Mouse (Mus musculus) C2C12 (cell line): Measurements from ENCODE around the gene Otp. TPM values are rescaled to one million over a fixed set of nuclear protein-coding genes. Genes with fewer than 3 reads are reported as not detected.

Experiments used
- H3K27me3 ChIP-seq: one replicate; pipeline ENCODE4 v1.6.1; 2011; ENCODE audit not compliant: control insufficient read depth, insufficient read depth, insufficient read length
- H3K36me3 ChIP-seq: one replicate; pipeline ENCODE4 v1.6.1; 2011; ENCODE audit not compliant: control insufficient read depth, insufficient read depth
- H3K4me3 ChIP-seq: one replicate; pipeline ENCODE4 v1.5.1; 2011; ENCODE audit warnings: mild to moderate bottlenecking, control low read depth; ENCODE audit not compliant: poor library complexity, insufficient read depth, severe bottlenecking
- H3K79me2 ChIP-seq: one replicate; pipeline ENCODE4 v1.6.1; 2011; ENCODE audit not compliant: control insufficient read depth, insufficient read depth
- H3K79me3 ChIP-seq: one replicate; pipeline ENCODE4 v1.6.1; 2011; ENCODE audit warnings: low read depth, control low read depth
- H3ac ChIP-seq: one replicate; pipeline ENCODE3; 2011; ENCODE audit warnings: low read depth; ENCODE audit not compliant: control insufficient read depth, insufficient read length
- CEBPB ChIP-seq: IDR thresholded peaks from one replicate; pipeline ENCODE4 v1.6.1; 2011; ENCODE audit warnings: low read depth, mild to moderate bottlenecking, control low read depth, moderate library complexity
- CTCF ChIP-seq: IDR thresholded peaks from one replicate; pipeline ENCODE4 v1.5.1; 2011; ENCODE audit not compliant: control insufficient read depth, insufficient read depth, insufficient read length
- FOSL1 ChIP-seq: IDR thresholded peaks from one replicate; pipeline ENCODE4 v1.8.0; 2011; ENCODE audit warnings: mild to moderate bottlenecking, low read length; ENCODE audit not compliant: poor library complexity, insufficient read depth, severe bottlenecking
- MAX ChIP-seq: IDR thresholded peaks from one replicate; pipeline ENCODE4 v1.6.1; 2011; ENCODE audit warnings: mild to moderate bottlenecking, control low read depth
- MYOD1 ChIP-seq: IDR thresholded peaks from one replicate; pipeline ENCODE4 v1.6.1; 2011; ENCODE audit warnings: low read depth; ENCODE audit not compliant: control insufficient read depth, insufficient read length
- MYOG ChIP-seq: IDR thresholded peaks from one replicate; pipeline ENCODE4 v1.6.1; 2011; ENCODE audit not compliant: control insufficient read depth, insufficient read length; ENCODE audit errors: extremely low read depth
- USF1 ChIP-seq: IDR thresholded peaks from one replicate; pipeline ENCODE4 v1.6.1; 2011; ENCODE audit warnings: low read depth, mild to moderate bottlenecking, control low read depth, moderate library complexity
- long read RNA-seq, 2 experiments: library from polyadenylated mRNA; unstranded; transcript quantifications; one replicate each; pipeline ENCODE4 v2.0.0; 2019 to 2020
- polyA plus RNA-seq: library from polyadenylated mRNA; unstranded; fragments of >200 nt; fragmentation: generic; extraction: Trizol; gene quantifications from one replicate; pipeline ENCODE4 v1.2.1, GENCODE M21; 2012; ENCODE audit warnings: missing spikeins

The Otp gene
- not detected for polyA plus RNA-seq
- long read RNA-seq, experiment 1: 0 reads
- long read RNA-seq, experiment 2: 0 reads

GRCm38 (mm10) chr13:94875396-94875880 lies at the start of gene Otp:
Gene Otp (plus strand): TSS chr13:94875602.
- Histone ChIP-seq H3K27me3 (peaks cover 49% of the 10 kb centered on the region), H3K79me2 (no peaks in the 10 kb centered on the region), H3K79me3 (no peaks in the 10 kb centered on the region), H3K36me3 (no peaks in the 10 kb centered on the region), H3ac (no peak within 1 kb of the TSS), H3K4me3 (no peak within 1 kb of the TSS)
- TF ChIP-seq MAX: no peak
- no peak for TF ChIP-seq FOSL1
- no peak for TF ChIP-seq MYOG
- TF ChIP-seq CEBPB: no peak
- no peak for TF ChIP-seq USF1
- TF ChIP-seq CTCF: no peak
- TF ChIP-seq MYOD1: no peak

- H3K27me3 ChIP-seq: no peaks in the 10 kb centered on the region
- TF ChIP-seq CEBPB: no peak
- no peak for TF ChIP-seq CTCF
- TF ChIP-seq FOSL1: no peak
- TF ChIP-seq USF1: no peak
- TF ChIP-seq MYOG: no peak
- TF ChIP-seq MYOD1: no peak
- no peak for TF ChIP-seq MAX
- H3K79me2 ChIP-seq: peaks cover 97% of the 10 kb centered on the region
- H3K4me3 ChIP-seq: no peak overlapping the region
- H3K36me3 ChIP-seq: peaks cover 7% of the 10 kb centered on the region
- peaks cover 53% of the 10 kb centered on the region for H3K79me3 ChIP-seq
- no peak overlapping the region for H3ac ChIP-seq
Observed at GRCm38 (mm10) chr13:94826389-94826788, 49.0 kb upstream of the Otp start.

GRCm38 (mm10) chr13:94826986-94827385 lies 48.4 kb upstream of the Otp start:
- H3K79me2 ChIP-seq: peaks cover 93% of the 10 kb centered on the region
- peaks cover 49% of the 10 kb centered on the region for H3K79me3 ChIP-seq
- H3ac ChIP-seq: no peak overlapping the region
- no peaks in the 10 kb centered on the region for H3K27me3 ChIP-seq
- peaks cover 7% of the 10 kb centered on the region for H3K36me3 ChIP-seq
- H3K4me3 ChIP-seq: no peak overlapping the region
- no peak for TF ChIP-seq MYOD1

- TF ChIP-seq MYOG (no peak), MAX (no peak), CTCF (no peak), FOSL1 (no peak), MYOD1 (no peak), USF1 (no peak), CEBPB (no peak)
- Histone ChIP-seq H3ac (no peak overlapping the region), H3K4me3 (no peak overlapping the region)
Observed at GRCm38 (mm10) chr13:94827847-94828246, 47.6 kb upstream of the Otp start.

GRCm38 (mm10) chr13:94838047-94838720 lies 37.2 kb upstream of the Otp start:
- Histone ChIP-seq H3K36me3 (peaks cover 49% of the 10 kb centered on the region), H3K79me2 (no peaks in the 10 kb centered on the region), H3ac (no peak overlapping the region), H3K79me3 (no peaks in the 10 kb centered on the region), H3K27me3 (no peaks in the 10 kb centered on the region), H3K4me3 (no peak overlapping the region)
- TF ChIP-seq MYOG: no peak
- TF ChIP-seq FOSL1: no peak
- no peak for TF ChIP-seq MYOD1
- no peak for TF ChIP-seq CEBPB
- no peak for TF ChIP-seq CTCF
- no peak for TF ChIP-seq MAX
- no peak for TF ChIP-seq USF1

More at GRCm38 (mm10) chr13:94827847-94828246, 47.6 kb upstream of the Otp start:
- Histone ChIP-seq H3K27me3 (no peaks in the 10 kb centered on the region), H3K79me2 (peaks cover 84% of the 10 kb centered on the region), H3K79me3 (peaks cover 42% of the 10 kb centered on the region), H3K36me3 (peaks cover 11% of the 10 kb centered on the region)

GRCm38 (mm10) chr13:94838756-94839337 lies 36.6 kb upstream of the Otp start:
- Histone ChIP-seq H3K4me3 (no peak overlapping the region), H3K79me2 (no peaks in the 10 kb centered on the region), H3K36me3 (peaks cover 46% of the 10 kb centered on the region), H3K79me3 (no peaks in the 10 kb centered on the region), H3K27me3 (no peaks in the 10 kb centered on the region), H3ac (no peak overlapping the region)
- TF ChIP-seq USF1: no peak
- TF ChIP-seq MYOD1: no peak
- TF ChIP-seq FOSL1: no peak
- no peak for TF ChIP-seq CEBPB
- TF ChIP-seq MYOG: no peak
- no peak for TF ChIP-seq MAX
- TF ChIP-seq CTCF: no peak
